Mouse (Mus musculus) myocyte (in vitro differentiated cells): ENCODE measurements around the gene Ccp110.

Experiments used
- CEBPB ChIP-seq: IDR thresholded peaks from 2 replicates; pipeline ENCODE4 v1.6.1; 2011; ENCODE audit warnings: mild to moderate bottlenecking, moderate library complexity; ENCODE audit not compliant: poor library complexity, insufficient read depth, severe bottlenecking
- E2F4 ChIP-seq: IDR thresholded peaks from one replicate; pipeline ENCODE4 v1.6.1; 2011; ENCODE audit warnings: mild to moderate bottlenecking, control low read depth, moderate library complexity; ENCODE audit not compliant: insufficient read depth
- MAX ChIP-seq: IDR thresholded peaks from one replicate; pipeline ENCODE4 v1.6.1; 2011; ENCODE audit warnings: low read depth, mild to moderate bottlenecking, control low read depth
- MYOD1 ChIP-seq, 3 experiments: IDR thresholded peaks; one replicate each; pipeline ENCODE4 v1.6.1; 2011; ENCODE audit warnings: control low read depth in 2 of 3, low read depth in 2 of 3, mild to moderate bottlenecking in 2 of 3, moderate library complexity in 1 of 3; ENCODE audit not compliant: insufficient read length in 2 of 3, control insufficient read depth in 1 of 3
- MYOG ChIP-seq, 3 experiments: IDR thresholded peaks; one replicate each; pipeline ENCODE4 v1.6.1; 2011; ENCODE audit warnings: control low read depth in 2 of 3, low read depth in 2 of 3, mild to moderate bottlenecking in 2 of 3; ENCODE audit not compliant: insufficient read length in 2 of 3, control insufficient read depth in 1 of 3, insufficient read depth in 1 of 3
- POLR2A ChIP-seq: IDR thresholded peaks from one replicate; pipeline ENCODE4 v1.6.1; 2011; ENCODE audit warnings: low read depth, mild to moderate bottlenecking, control low read depth, moderate library complexity; ENCODE audit not compliant: insufficient read length
- POLR2AphosphoS2 ChIP-seq: IDR thresholded peaks from one replicate; pipeline ENCODE4 v1.6.1; 2011; ENCODE audit warnings: low read depth, control low read depth; ENCODE audit not compliant: insufficient read length
- REST ChIP-seq: IDR thresholded peaks from one replicate; pipeline ENCODE4 v1.6.1; 2011; ENCODE audit warnings: mild to moderate bottlenecking, control low read depth, moderate library complexity; ENCODE audit not compliant: insufficient read depth, insufficient read length
- SRF ChIP-seq: IDR thresholded peaks from one replicate; pipeline ENCODE4 v1.6.1; 2011; ENCODE audit warnings: low read depth; ENCODE audit not compliant: control insufficient read depth, insufficient read length
- TCF12 ChIP-seq: IDR thresholded peaks from one replicate; pipeline ENCODE4 v1.6.1; 2011; ENCODE audit warnings: mild to moderate bottlenecking, control low read depth; ENCODE audit not compliant: poor library complexity, insufficient read depth, severe bottlenecking
- TCF3 ChIP-seq: IDR thresholded peaks from one replicate; pipeline ENCODE4 v1.6.1; 2011; ENCODE audit warnings: low read depth, control low read depth; ENCODE audit not compliant: insufficient read length
- USF1 ChIP-seq: IDR thresholded peaks from one replicate; pipeline ENCODE4 v1.6.1; 2011; ENCODE audit warnings: low read depth, mild to moderate bottlenecking, control low read depth, moderate library complexity

GRCm38 (mm10) chr7:118776491-118776890 lies 64.1 kb downstream of the Ccp110 start:
- TF ChIP-seq POLR2A (no peak), USF1 (no peak), MAX (no peak), TCF12 (no peak), E2F4 (no peak), REST (no peak), POLR2AphosphoS2 (no peak), MYOD1 (IDR thresholded peaks at IDR 0.05; ENCODE audit: control insufficient read depth in 1 of 3, insufficient read length in 2 of 3, low read depth in 2 of 3) (no peak), TCF3 (no peak), CEBPB (no peak), SRF (no peak), MYOG (IDR thresholded peaks at IDR 0.05; ENCODE audit: control insufficient read depth in 1 of 3, insufficient read depth in 1 of 3, insufficient read length in 2 of 3, low read depth in 2 of 3) (no peak)
